Mouse (Mus musculus) frontal cortex, postnatal 36 days (tissue): ENCODE data around the gene 1700016H13Rik.

Experiments used
- DNase-seq, 2 experiments: peaks; one replicate each; pipeline ENCODE4 v3.0.0; 2022; ENCODE audit warnings: low spot score in 2 of 2

Gene 1700016H13Rik

GRCm38 (mm10) chr5:103673611-103674010 lies 17.8 kb upstream of the 1700016H13Rik start:
- no peak for DNase-seq

- no peak for DNase-seq
These were observed 16.0 kb upstream of the 1700016H13Rik start for GRCm38 (mm10) chr5:103671858-103672257.

- no peak for DNase-seq
These were observed 10.1 kb upstream of the 1700016H13Rik start for GRCm38 (mm10) chr5:103665876-103666275.

- DNase-seq = no peak
These were observed 9.1 kb upstream of the 1700016H13Rik start for GRCm38 (mm10) chr5:103664932-103665331.

GRCm38 (mm10) chr5:103659571-103659970 lies 3.8 kb upstream of the 1700016H13Rik start:
- DNase-seq = peak in 1 of 2 experiments; percentile 37

GRCm38 (mm10) chr5:103658921-103659320 lies 3.1 kb upstream of the 1700016H13Rik start:
- peak in 1 of 2 experiments; percentile 12 for DNase-seq

GRCm38 (mm10) chr5:103654780-103655179 lies 1.0 kb downstream of the 1700016H13Rik start:
- no peak for DNase-seq

- peak in 1 of 2 experiments; percentile 13 for DNase-seq
These were observed 1.6 kb downstream of the 1700016H13Rik start for GRCm38 (mm10) chr5:103654225-103654624.

GRCm38 (mm10) chr5:103647320-103647719 lies 8.5 kb downstream of the 1700016H13Rik start:
- no peak for DNase-seq

DNA sequence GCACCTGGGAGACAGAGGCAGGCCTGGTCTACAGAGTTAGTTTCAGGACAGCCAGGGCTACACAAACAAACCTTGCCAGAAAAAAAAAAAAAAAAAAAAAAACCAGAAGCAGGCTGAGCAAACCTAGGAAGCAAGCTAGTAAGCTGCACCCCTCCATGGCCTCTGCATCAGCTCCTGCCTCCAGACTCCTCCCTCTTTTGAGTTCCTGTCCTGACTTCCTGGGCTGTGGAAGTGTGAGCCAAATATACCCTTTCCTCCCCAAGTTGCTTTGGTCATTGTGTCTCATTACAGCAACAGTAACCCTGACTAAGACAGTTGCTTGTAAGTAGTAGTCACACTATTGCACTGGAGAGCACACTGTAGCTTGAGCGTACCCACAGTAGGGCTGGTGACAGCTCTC lies 11.6 kb downstream of the 1700016H13Rik start:
- DNase-seq = no peak

DNA sequence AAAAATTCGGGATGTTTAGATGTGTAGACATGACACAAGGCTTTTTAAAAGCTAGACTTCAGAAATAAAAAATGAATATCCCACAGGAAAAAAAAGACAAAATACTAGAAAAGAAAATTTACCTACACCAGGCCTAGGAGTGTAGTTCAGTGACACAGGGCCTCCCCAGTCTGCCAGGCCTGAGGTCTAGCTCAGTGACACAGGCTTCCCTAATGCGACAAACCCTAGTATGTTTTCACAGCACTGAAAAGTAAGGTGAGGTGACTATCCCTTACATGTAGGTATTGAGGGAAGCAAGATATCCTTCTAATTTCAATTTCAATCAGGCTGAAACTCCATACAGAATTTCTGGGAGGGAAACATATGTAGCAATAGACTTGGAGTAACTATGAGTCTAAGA lies 18.6 kb downstream of the 1700016H13Rik start:
- no peak for DNase-seq

GRCm38 (mm10) chr5:103629854-103630580 lies 25.8 kb downstream of the 1700016H13Rik start:
- no peak for DNase-seq

DNA sequence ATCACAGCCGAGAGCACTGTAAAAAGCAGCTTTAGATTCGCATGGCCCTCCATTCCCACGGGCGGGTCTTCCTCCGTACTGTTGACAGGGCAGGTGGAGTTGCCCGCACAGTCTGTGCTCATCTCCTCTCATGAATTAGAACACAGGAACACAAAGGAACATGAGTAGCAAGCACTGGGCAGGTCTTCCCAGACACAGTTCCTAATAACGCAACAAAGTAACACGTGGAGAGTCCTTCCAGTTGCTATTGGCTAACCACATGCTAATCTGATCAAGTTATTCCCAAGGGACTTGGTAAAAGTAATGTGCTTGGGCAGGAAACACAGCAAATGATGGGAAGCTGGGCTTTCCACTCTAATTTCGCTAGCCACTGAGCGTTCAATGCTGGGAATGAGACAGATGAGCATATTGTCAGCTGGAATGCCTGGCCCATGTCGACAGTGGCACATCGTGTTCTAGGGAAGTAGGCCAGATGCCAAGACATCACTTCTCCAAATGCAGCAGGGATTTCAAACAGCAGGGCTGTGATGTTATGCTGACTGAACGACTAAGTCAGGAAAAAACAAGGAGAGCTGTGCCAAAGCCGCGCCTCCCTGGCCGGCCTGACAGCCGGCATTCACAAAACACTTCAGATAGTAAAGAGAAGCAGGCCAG lies 26.6 kb downstream of the 1700016H13Rik start, which contains the start of gene Slc10a6:
Gene Slc10a6, minus strand, starts transcription at position 293 of the 654 bp plus-strand sequence.
- DNase-seq = peak; percentile 56 to 60

DNA sequence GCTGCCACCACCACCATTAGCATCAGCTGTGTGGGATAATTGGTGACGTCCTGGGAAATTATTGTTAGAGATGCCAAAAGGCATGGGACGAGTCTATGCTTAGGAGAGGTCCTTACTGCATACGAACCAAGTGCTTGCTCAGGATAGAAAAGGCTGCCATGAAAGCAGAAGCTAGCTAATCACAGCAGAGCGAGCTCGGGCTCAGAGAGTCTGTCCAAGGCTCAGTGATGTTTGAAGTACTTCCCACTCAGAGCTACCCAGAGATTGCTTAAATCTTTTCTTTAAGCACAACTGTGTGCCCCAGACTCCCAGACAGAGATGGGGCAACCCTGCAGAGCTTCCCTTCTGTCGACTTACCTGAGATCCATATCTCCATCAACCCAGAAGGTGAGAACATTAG lies 27.3 kb downstream of the 1700016H13Rik start:
- no peak for DNase-seq

DNA sequence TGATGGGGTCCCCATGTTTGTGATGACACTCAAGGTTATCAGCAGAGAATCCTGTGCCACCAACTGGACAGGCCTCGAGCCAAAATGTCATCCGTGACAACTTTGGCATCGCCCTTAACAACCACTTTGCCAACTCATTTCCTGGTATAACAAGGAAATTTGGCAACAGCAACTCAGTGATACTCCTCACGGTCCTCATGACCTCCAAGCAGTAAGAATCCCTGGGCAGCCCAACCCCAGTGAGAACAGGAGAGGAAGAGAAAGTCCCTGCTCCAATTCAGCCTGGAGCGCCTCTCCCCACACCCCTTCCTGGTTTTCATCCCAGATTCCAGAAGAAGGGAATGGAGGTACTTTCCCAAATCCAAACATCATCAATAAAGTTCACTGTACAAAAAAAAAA lies 31.0 kb downstream of the 1700016H13Rik start:
- no peak for DNase-seq

DNA sequence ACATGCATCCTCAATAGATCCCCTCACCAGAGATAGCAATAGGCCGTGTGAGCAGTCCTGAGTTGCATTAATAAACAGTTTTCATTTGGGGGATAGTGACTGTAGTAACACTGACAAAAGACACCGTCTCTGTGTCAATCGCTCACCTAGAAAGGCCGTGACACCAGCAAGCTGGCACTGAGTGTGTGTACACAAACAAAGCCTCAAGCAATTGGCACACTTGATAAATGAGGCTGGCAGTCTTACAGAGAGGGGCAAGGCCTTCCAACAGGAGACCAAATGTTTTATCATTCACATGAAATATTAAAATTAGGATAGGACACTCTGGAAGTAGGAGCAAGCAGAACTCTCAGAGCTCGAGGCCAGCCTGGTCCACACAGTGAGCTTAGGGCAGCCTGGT lies 33.5 kb downstream of the 1700016H13Rik start:
- no peak for DNase-seq

DNA sequence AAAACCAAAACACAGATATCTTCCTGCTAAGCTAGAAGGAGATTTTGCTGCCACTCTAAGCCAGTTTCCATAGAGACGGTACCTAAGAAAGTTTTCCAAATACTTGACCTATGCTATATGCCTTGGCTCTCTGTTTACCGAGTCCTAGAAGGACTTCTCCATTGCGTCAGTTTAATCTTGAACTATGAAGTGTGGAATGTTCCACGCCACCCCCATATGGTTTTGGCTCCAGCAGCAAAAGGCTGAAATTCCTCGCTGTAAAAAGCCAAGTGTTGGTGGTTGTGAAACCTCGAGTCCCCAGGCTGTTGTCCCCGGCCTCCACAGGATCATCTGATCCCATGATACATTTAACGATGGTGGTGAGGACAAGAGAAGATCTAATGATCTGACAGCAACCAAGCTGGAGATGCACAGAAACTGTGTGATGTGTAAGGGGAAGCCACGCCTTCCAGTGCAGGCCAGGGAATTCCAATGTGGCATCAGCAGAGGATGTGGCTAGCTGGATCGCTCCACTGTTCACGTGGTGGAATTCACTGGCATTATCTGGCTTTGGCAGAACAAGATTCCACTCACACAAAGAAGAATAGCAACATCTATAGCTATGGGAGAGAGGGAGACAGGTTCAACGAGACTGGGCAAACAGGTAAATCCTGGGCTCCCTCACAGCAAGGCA lies 35.4 kb downstream of the 1700016H13Rik start:
- no peak for DNase-seq

GRCm38 (mm10) chr5:103617191-103617590 lies 38.6 kb downstream of the 1700016H13Rik start:
- no peak for DNase-seq

DNA sequence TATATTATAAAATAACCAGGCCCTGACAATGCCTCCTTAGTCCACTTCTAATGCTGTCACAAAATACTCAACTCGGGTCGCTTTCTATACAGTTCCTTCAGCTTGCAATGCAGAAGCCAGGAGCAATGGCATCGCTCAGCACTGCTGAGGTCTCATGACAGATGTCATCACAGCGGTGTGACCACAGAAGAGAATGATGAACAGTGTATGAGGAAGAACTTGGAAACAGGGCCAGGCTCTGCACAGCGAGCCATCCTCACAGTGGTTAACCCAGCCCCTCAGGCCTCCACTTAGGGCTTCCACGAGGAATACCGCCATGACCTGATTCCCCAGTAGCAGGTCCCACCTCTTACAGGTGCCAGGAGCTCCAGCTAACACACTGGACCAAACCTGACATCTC lies 41.5 kb downstream of the 1700016H13Rik start:
- no peak for DNase-seq

- no peak for DNase-seq
These were observed 43.5 kb downstream of the 1700016H13Rik start for GRCm38 (mm10) chr5:103612316-103612715.

DNA sequence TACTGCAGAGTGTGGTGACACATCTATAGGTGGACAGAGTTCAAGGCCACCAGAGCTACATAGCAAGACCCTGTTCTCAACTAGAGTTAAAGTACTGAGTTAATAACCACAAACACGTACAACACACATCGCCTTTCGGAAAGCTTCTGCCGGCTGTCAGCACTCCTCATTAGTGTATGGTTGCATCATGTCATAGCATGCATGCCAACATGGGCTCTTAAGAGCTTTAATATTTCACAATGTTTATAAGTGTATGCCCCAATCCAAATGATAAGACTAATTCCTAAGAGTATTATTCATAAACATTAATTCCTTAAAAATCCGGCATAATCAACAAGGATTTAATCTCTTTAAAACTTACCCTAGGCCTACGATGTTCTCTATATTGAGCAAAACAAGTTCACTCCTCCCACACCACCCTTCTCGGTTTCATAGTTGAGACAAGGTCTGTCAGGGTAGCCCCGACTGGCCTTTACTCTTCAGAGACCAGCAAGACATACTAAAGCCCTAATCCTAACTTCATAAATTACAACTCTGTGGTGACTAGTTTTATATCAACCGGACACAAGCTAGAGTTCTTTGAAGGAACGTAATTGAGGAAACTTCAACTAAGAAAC lies 44.8 kb downstream of the 1700016H13Rik start:
- DNase-seq = no peak

DNA sequence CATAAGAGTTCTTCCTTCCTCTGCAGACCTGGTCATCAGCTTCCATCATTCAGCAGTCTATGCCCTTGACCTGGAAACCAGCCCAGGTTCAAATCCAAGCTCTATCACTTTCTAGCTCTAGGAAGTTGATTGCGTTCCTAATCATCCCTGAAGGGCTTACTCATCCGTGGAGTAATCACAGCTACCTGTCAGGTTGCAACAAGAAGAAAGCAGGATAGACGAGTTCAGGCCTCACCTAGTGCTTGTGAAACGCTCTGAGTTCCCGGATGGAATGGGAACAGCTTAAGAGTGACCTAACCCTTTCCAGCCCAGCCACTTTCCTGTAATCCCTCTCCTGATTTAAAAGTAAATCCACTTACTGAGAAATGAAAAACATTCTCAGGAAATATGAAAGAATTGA lies 45.7 kb downstream of the 1700016H13Rik start:
- no peak for DNase-seq
